Mouse (Mus musculus) gastrocnemius, adult 2 months (tissue): ENCODE measurements around the gene Dph7. TPM values are rescaled to one million over a fixed set of nuclear protein-coding genes. Genes with fewer than 3 reads are reported as not detected.

Source experiments
- DNase-seq: peaks from one replicate; pipeline ENCODE4 v3.0.0; 2022
- H3K27ac ChIP-seq: fragments of 200-600 bp; 2 replicates; pipeline ENCODE4 v1.8.1; 2022; ENCODE audit warnings: mild to moderate bottlenecking
- H3K4me3 ChIP-seq: fragments of 200-600 bp; 2 replicates; pipeline ENCODE4 v1.8.1; 2022; ENCODE audit warnings: mild to moderate bottlenecking, moderate library complexity
- CTCF ChIP-seq: fragments of 200-600 bp; IDR thresholded peaks from 2 replicates; pipeline ENCODE4 v1.8.1; 2022; ENCODE audit warnings: antibody characterized with exemption, mild to moderate bottlenecking, moderate library complexity
- intact Hi-C: fragments of 180-260 bp; cut with DNase I; formaldehyde crosslinking; loops from one replicate; pipeline ENCODE4 v1.15.1; 2025
- microRNA-seq: library from miRNA; unstranded; fragments of <30 nt; microRNA quantifications from one replicate; pipeline ENCODE4 v1.2.0, GENCODE M21; 2021
- total RNA-seq, 2 experiments: library from RNA; stranded (reverse); gene quantifications; 2 replicates each; pipeline ENCODE4 v1.2.3; 2021

Dph7 gene
- total RNA-seq, 2 experiments from 2014 or later, result 3.4 to 3.8 TPM

GRCm38 (mm10) chr2:24976960-24977359 is 14.8 kb downstream of the Dph7 start:
- peak overlapping the region; percentile 93 for H3K4me3 ChIP-seq
- H3K27ac ChIP-seq, result peak overlapping the region; percentile 97
- DNase-seq, result no peak
- intact Hi-C loops, result no loop called here
- TF ChIP-seq CTCF, result no peak

- no peak for DNase-seq
- no peak for TF ChIP-seq CTCF
- Histone ChIP-seq H3K4me3 (no peak overlapping the region), H3K27ac (no peak overlapping the region)
- intact Hi-C loops, result no loop called here
Observed at GRCm38 (mm10) chr2:24987762-24988161, 25.6 kb downstream of the Dph7 start.

GRCm38 (mm10) chr2:24995332-24995731 is 33.1 kb downstream of the Dph7 start:
- DNase-seq, result no peak
- Histone ChIP-seq H3K27ac (no peak overlapping the region), H3K4me3 (no peak overlapping the region)
- intact Hi-C loops, result no loop called here
- no peak for TF ChIP-seq CTCF

GRCm38 (mm10) chr2:24996471-24996870 is 34.3 kb downstream of the Dph7 start:
- no peak overlapping the region for H3K4me3 ChIP-seq
- TF ChIP-seq CTCF, result no peak
- intact Hi-C loops, result no loop called here

GRCm38 (mm10) chr2:25000544-25001235 is 38.5 kb downstream of the Dph7 start:
- DNase-seq, result peak; percentile 25

More at GRCm38 (mm10) chr2:24996471-24996870, 34.3 kb downstream of the Dph7 start:
- no peak for DNase-seq
- no peak overlapping the region for H3K27ac ChIP-seq

GRCm38 (mm10) chr2:25003946-25004786 is 42.0 kb downstream of the Dph7 start:
- Histone ChIP-seq H3K4me3 (no peak overlapping the region), H3K27ac (no peak overlapping the region)
- no peak for DNase-seq
- TF ChIP-seq CTCF, result no peak
- intact Hi-C loops, result no loop called here

More at GRCm38 (mm10) chr2:25000544-25001235, 38.5 kb downstream of the Dph7 start:
- intact Hi-C loops, result loop anchor here (2.0 kb wide), 1 partner anchor 148 kb away; no protein-coding TSS in a partner anchor
- Histone ChIP-seq H3K4me3 (no peak overlapping the region), H3K27ac (peak overlapping the region; percentile 65)
- peak; percentile 65 for TF ChIP-seq CTCF

GRCm38 (mm10) chr2:25006767-25007166 is 44.6 kb downstream of the Dph7 start:
- intact Hi-C loops, result no loop called here
- no peak for DNase-seq
- H3K4me3 ChIP-seq, result no peak overlapping the region
- no peak overlapping the region for H3K27ac ChIP-seq
- no peak for TF ChIP-seq CTCF

- DNase-seq, result no peak
- no peak overlapping the region for H3K27ac ChIP-seq
- intact Hi-C loops, result no loop called here
Observed at GRCm38 (mm10) chr2:25008250-25008649, 46.0 kb downstream of the Dph7 start.

More at GRCm38 (mm10) chr2:25008250-25008649, 46.0 kb downstream of the Dph7 start:
- H3K4me3 ChIP-seq, result no peak overlapping the region
- peak; percentile 26 for TF ChIP-seq CTCF

Small RNA genes lying within 50 kb of the gene (microRNA-seq; reads per million reads assigned to microRNA genes)
- not detected for gene Gm22875

Other genes starting within 250 kb of the Dph7 start
- gene Cacna1b, start 199.2 kb upstream of the Dph7 start, total RNA-seq, result under 1 TPM; 0.06 to 0.20 TPM
- gene Ehmt1, start 42.8 kb upstream of the Dph7 start, total RNA-seq, result 10 to 100 TPM; 28.3 to 29.0 TPM
- 1 to 10 TPM; 1.9 to 2.8 TPM for gene Arrdc1, start 27.1 kb upstream of the Dph7 start, total RNA-seq
- 10 to 100 TPM; 20.6 to 21.2 TPM for gene Zmynd19, start 12.6 kb upstream of the Dph7 start, total RNA-seq
- gene Mrpl41, start 12.7 kb downstream of the Dph7 start, total RNA-seq, result 10 to 100 TPM; 28.9 to 43.8 TPM
- gene Pnpla7, start 13.6 kb downstream of the Dph7 start, total RNA-seq, result 10 to 100 TPM; 36.5 to 44.6 TPM
- gene Nsmf, start 92.0 kb downstream of the Dph7 start, total RNA-seq, result 10 to 100 TPM in 1 of 2 experiments, 1 to 10 TPM in 1; 6.9 to 15.0 TPM
- gene Entpd8, start 117.9 kb downstream of the Dph7 start, total RNA-seq, result not detected
- gene Noxa1, start 132.7 kb downstream of the Dph7 start, total RNA-seq, result not detected
- 1 to 10 TPM; 4.0 to 5.2 TPM for gene Nrarp, start 218.4 kb downstream of the Dph7 start, total RNA-seq
- gene Tor4a, start 234.5 kb downstream of the Dph7 start, total RNA-seq, result 1 to 10 TPM in 1 of 2 experiments, under 1 TPM in 1; 0.59 to 1.0 TPM
- 10 to 100 TPM; 22.3 to 23.1 TPM for gene Nelfb, start 249.1 kb downstream of the Dph7 start, total RNA-seq